Mouse (Mus musculus) liver, adult 2 months (tissue): Measurements from ENCODE around the gene Smndc1. TPM values are rescaled to one million over a fixed set of nuclear protein-coding genes. Genes with fewer than 3 reads are reported as not detected.

Source experiments
- DNase-seq: peaks from one replicate; pipeline ENCODE4 v3.0.0-alpha.2; 2011; ENCODE audit warnings: low read depth, low spot score; ENCODE audit errors: extremely low read depth
- H3K27ac ChIP-seq: fragments of 200-500 bp; replicated peaks from 2 replicates; pipeline ENCODE4 v1.5.1; 2012; ENCODE audit warnings: low read depth, mild to moderate bottlenecking, control low read depth, inconsistent platforms, low read length; ENCODE audit not compliant: insufficient read depth
- H3K27me3 ChIP-seq: fragments of 200-500 bp; 2 replicates; pipeline ENCODE4 v1.6.1; 2012; ENCODE audit warnings: mild to moderate bottlenecking, moderate library complexity, low read length, inconsistent platforms; ENCODE audit not compliant: control insufficient read depth, insufficient read depth
- H3K36me3 ChIP-seq: fragments of 200-500 bp; 2 replicates; pipeline ENCODE4 v1.6.1; 2012; ENCODE audit warnings: low read length, inconsistent platforms; ENCODE audit not compliant: control insufficient read depth, insufficient read depth
- H3K4me1 ChIP-seq: fragments of 200-500 bp; 2 replicates; pipeline ENCODE4 v1.6.1; 2011; ENCODE audit warnings: low read length; ENCODE audit not compliant: control insufficient read depth, insufficient read depth
- H3K4me3 ChIP-seq: fragments of 200-500 bp; 2 replicates; pipeline ENCODE4 v1.5.1; 2011; ENCODE audit warnings: low read depth, mild to moderate bottlenecking, control low read depth, low read length, moderate library complexity; ENCODE audit not compliant: insufficient read depth
- H3K79me2 ChIP-seq: fragments of 200-500 bp; 2 replicates; pipeline ENCODE4 v1.6.1; 2012; ENCODE audit warnings: inconsistent platforms, mild to moderate bottlenecking, low read length, moderate library complexity; ENCODE audit not compliant: control insufficient read depth, insufficient read depth
- H3K9ac ChIP-seq: fragments of 200-500 bp; 2 replicates; pipeline ENCODE4 v1.6.1; 2012; ENCODE audit warnings: low read depth, mild to moderate bottlenecking, control low read depth, inconsistent platforms, low read length
- CTCF ChIP-seq: fragments of 200-500 bp; IDR thresholded peaks from 2 replicates; pipeline ENCODE4 v1.5.1; 2011; ENCODE audit warnings: low read depth, low read length, control low read depth
- POLR2A ChIP-seq: fragments of 200-500 bp; IDR thresholded peaks from 2 replicates; pipeline ENCODE4 v1.6.1; 2011; ENCODE audit warnings: low read length, control low read depth; ENCODE audit not compliant: insufficient read depth; ENCODE audit errors: extremely low read depth
- whole genome bisulfite sequencing: fragments of 180-500 bp; shearing (Covaris S2); methylation state at CpG from one replicate; pipeline ENCODE4 v1.1.7; 2018; 5-methylcytosine and 5-hydroxymethylcytosine counted together
- polyA plus RNA-seq: library from polyadenylated mRNA; depleted of rRNA; stranded (reverse); fragments of >200 nt; gene quantifications from 2 replicates; pipeline ENCODE4 v1.2.3, GENCODE M21; 2012
- total RNA-seq: library from RNA; depleted of rRNA; stranded (reverse); fragments of >200 nt; gene quantifications from 2 replicates; pipeline ENCODE4 v1.2.3, GENCODE M21; 2014

The Smndc1 gene
- total and polyA plus RNA-seq, 2 experiments: 1.6 to 8.1 TPM

- WGBS: 91% methylated on average over 7 of the region's 7 CpGs
- no peaks in the 10 kb centered on the region for H3K27me3 ChIP-seq
Measured at GRCm38 (mm10) chr19:53354271-53355000, 35.9 kb downstream of the Smndc1 start.

GRCm38 (mm10) chr19:53353864-53354263 lies 36.5 kb downstream of the Smndc1 start:
- H3K9ac ChIP-seq: no peak overlapping the region
- no peak overlapping the region for H3K4me3 ChIP-seq
- no peak for DNase-seq
- WGBS: 96% methylated on average over 7 of the region's 7 CpGs
- H3K4me1 ChIP-seq: peaks cover 4% of the 10 kb centered on the region
- H3K27me3 ChIP-seq: no peaks in the 10 kb centered on the region
- H3K36me3 ChIP-seq: no peaks in the 10 kb centered on the region
- H3K27ac ChIP-seq: no peak overlapping the region
- no peaks in the 10 kb centered on the region; the same call in 1 of the 2 replicates for H3K79me2 ChIP-seq
- TF ChIP-seq POLR2A (no peak), CTCF (no peak)

More at GRCm38 (mm10) chr19:53354271-53355000, 35.9 kb downstream of the Smndc1 start:
- TF ChIP-seq POLR2A (no peak), CTCF (no peak)
- Histone ChIP-seq H3K36me3 (no peaks in the 10 kb centered on the region), H3K79me2 (no peaks in the 10 kb centered on the region; the same call in 1 of the 2 replicates), H3K4me1 (peaks cover 6% of the 10 kb centered on the region), H3K27ac (no peak overlapping the region), H3K9ac (no peak overlapping the region), H3K4me3 (no peak overlapping the region)
- DNase-seq: no peak

- Histone ChIP-seq H3K79me2 (peaks cover 4% of the 10 kb centered on the region; the same call in 1 of the 2 replicates), H3K27ac (no peak overlapping the region), H3K36me3 (no peaks in the 10 kb centered on the region), H3K4me1 (peaks cover 11% of the 10 kb centered on the region), H3K9ac (no peak overlapping the region), H3K4me3 (no peak overlapping the region), H3K27me3 (no peaks in the 10 kb centered on the region)
- DNase-seq: no peak
- TF ChIP-seq CTCF: no peak
- no peak for TF ChIP-seq POLR2A
- WGBS: 93% methylated on average over 14 of the region's 14 CpGs
Measured at GRCm38 (mm10) chr19:53345766-53346165, 44.6 kb downstream of the Smndc1 start.

- TF ChIP-seq POLR2A: no peak
- no peak for TF ChIP-seq CTCF
- Histone ChIP-seq H3K79me2 (peaks cover 4% of the 10 kb centered on the region; the same call in 1 of the 2 replicates), H3K27ac (peak overlapping the region; percentile 42), H3K9ac (peak overlapping the region; percentile 59), H3K4me1 (peaks cover 11% of the 10 kb centered on the region), H3K36me3 (no peaks in the 10 kb centered on the region), H3K4me3 (peak overlapping the region; percentile 29), H3K27me3 (no peaks in the 10 kb centered on the region)
- DNase-seq: peak; percentile 50
- 28% methylated on average over 16 of the region's 16 CpGs for WGBS
Measured at GRCm38 (mm10) chr19:53344062-53344461, 46.3 kb downstream of the Smndc1 start.

GRCm38 (mm10) chr19:53343174-53343881 lies 47.0 kb downstream of the Smndc1 start:
- no peak overlapping the region for H3K9ac ChIP-seq
- H3K36me3 ChIP-seq: no peaks in the 10 kb centered on the region
- WGBS: 60% methylated on average over 13 of the region's 13 CpGs
- no peaks in the 10 kb centered on the region for H3K27me3 ChIP-seq
- no peak for TF ChIP-seq POLR2A
- peak; percentile 48 for TF ChIP-seq CTCF
- H3K4me1 ChIP-seq: peaks cover 11% of the 10 kb centered on the region
- peak; percentile 46 for DNase-seq
- H3K4me3 ChIP-seq: no peak overlapping the region
- H3K27ac ChIP-seq: no peak overlapping the region
- H3K79me2 ChIP-seq: peaks cover 4% of the 10 kb centered on the region; the same call in 1 of the 2 replicates
